Mouse (Mus musculus): ENCODE measurements around the gene Prdm15.

DNA sequence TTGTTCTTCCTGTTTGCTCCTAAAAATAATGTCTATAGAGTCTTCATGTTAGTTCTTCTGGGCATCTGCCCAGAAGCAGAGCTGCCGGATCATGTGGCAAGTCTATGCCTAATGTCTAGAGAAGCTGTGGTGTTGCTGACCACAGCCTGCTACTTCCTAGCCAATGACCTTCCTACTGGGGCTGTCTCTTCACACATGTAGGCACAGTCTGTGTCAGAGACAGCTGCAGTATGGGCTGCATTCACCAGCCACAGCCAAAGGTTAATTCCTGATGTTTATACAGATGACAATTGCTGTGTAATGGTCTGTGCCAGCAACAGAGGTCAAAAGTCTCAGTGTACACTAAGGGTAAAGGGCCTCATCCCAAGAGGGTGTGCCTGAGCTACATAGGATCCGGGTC is 95.2 kb downstream of the Prdm15 start:
- TF ChIP-seq CTCF (IDR thresholded peaks at IDR 0.05) = no peak
- no peak for TF ChIP-seq EP300 (IDR thresholded peaks at IDR 0.05)
